Mouse (Mus musculus) embryonic facial prominence, embryonic 11.5 days (tissue): ENCODE results near the gene Selenom. TPM values are rescaled to one million over a fixed set of nuclear protein-coding genes. Genes with fewer than 3 reads are reported as not detected.

Source experiments
- polyA plus RNA-seq: library from polyadenylated mRNA; unstranded; fragments of >200 nt; fragmentation: Nextera tagmentation; extraction: Ambion mirVana; gene quantifications from 2 replicates; pipeline ENCODE4 v1.2.1, GENCODE M21; 2014

Selenom gene
- polyA plus RNA-seq, 1 experiment from 2014 or later = 60.3 TPM

Other genes starting within 250 kb of the Selenom start
- gene Drg1, start 248.3 kb upstream of the Selenom start, polyA plus RNA-seq = 294 and 301 TPM in 2 replicates
- 72.6 and 73.2 TPM in 2 replicates for gene Patz1, start 225.8 kb upstream of the Selenom start, polyA plus RNA-seq
- 10.5 and 10.6 TPM in 2 replicates for gene Pik3ip1, start 184.3 kb upstream of the Selenom start, polyA plus RNA-seq
- 47.3 and 55.9 TPM in 2 replicates for gene Limk2, start 105.5 kb upstream of the Selenom start, polyA plus RNA-seq
- gene Rnf185, start 62.3 kb upstream of the Selenom start, polyA plus RNA-seq = 48.1 and 50.7 TPM in 2 replicates
- 0.41 and 0.45 TPM in 2 replicates for gene Pla2g3, start 26.4 kb upstream of the Selenom start, polyA plus RNA-seq
- gene Inpp5j, start 9.9 kb upstream of the Selenom start, polyA plus RNA-seq = 0.32 and 0.39 TPM in 2 replicates
- 30.7 and 32.1 TPM in 2 replicates for gene Smtn, start 25.9 kb downstream of the Selenom start, polyA plus RNA-seq
- 28.9 and 30.5 TPM in 2 replicates for gene Morc2a, start 134.5 kb downstream of the Selenom start, polyA plus RNA-seq